Mouse (Mus musculus): ENCODE data around the gene Zfp334.

DNA sequence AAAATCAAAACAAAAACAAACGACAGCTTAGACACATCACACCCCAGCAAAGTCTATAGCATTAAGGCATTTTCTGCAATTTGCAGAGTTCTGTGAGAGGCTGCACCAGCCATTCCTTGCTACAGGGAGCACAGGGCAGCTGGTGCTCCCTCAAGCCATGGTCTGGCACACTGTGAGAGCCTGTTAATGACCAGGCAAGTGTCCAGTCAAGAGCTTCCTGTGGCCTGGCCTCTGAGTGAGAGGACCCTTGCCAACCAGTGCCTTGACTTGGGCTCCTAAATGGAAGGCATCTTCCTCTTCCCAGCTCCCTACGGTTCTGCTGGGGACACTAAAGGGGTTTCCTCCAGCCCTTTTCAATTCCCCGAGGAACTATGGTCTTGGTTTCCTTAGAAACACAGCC is 25.8 kb upstream of the Zfp334 start:
- no peak for TF ChIP-seq GATA1 (IDR thresholded peaks at IDR 0.05; ENCODE audit: borderline replicate concordance, low read length)
- TF ChIP-seq FLI1 (IDR thresholded peaks at IDR 0.05; ENCODE audit: low read length): no peak

Data from megakaryocyte, embryonic 14.5 days (primary cell).